Mouse (Mus musculus) ES-Bruce4 (cell line): ENCODE results near the gene Slc35g2. TPM values are rescaled to one million over a fixed set of nuclear protein-coding genes. Genes with fewer than 3 reads are reported as not detected.

Experiments
- H3K27ac ChIP-seq: 2 replicates; pipeline ENCODE4 v1.5.1; 2012; ENCODE audit warnings: low read length, inconsistent platforms; ENCODE audit not compliant: insufficient read depth
- H3K27me3 ChIP-seq: 2 replicates; pipeline ENCODE4 v1.6.1; 2012; ENCODE audit warnings: mild to moderate bottlenecking, low read length, inconsistent platforms; ENCODE audit not compliant: control insufficient read depth, poor library complexity, insufficient read depth, severe bottlenecking
- H3K36me3 ChIP-seq: 2 replicates; pipeline ENCODE4 v1.6.1; 2012; ENCODE audit warnings: inconsistent platforms, mild to moderate bottlenecking, low read length, moderate library complexity; ENCODE audit not compliant: control insufficient read depth, poor library complexity, insufficient read depth, severe bottlenecking
- H3K4me1 ChIP-seq: one replicate; pipeline ENCODE4 v1.8.1; 2011; ENCODE audit warnings: low read length; ENCODE audit not compliant: control insufficient read depth, insufficient read depth
- H3K4me3 ChIP-seq: 2 replicates; pipeline ENCODE4 v1.5.1; 2011; ENCODE audit warnings: low read depth, mild to moderate bottlenecking, low read length
- H3K9ac ChIP-seq: 2 replicates; pipeline ENCODE4 v1.6.1; 2012; ENCODE audit warnings: low read depth, mild to moderate bottlenecking, inconsistent platforms; ENCODE audit not compliant: poor library complexity, severe bottlenecking
- H3K9me3 ChIP-seq: replicated peaks from 2 replicates; pipeline ENCODE4 v1.6.1; 2012; ENCODE audit warnings: mild to moderate bottlenecking, low read length, inconsistent platforms; ENCODE audit not compliant: control insufficient read depth, poor library complexity, insufficient read depth, severe bottlenecking
- CTCF ChIP-seq: IDR thresholded peaks from one replicate; pipeline ENCODE4 v1.8.1; 2011; ENCODE audit warnings: low read depth, low read length
- EP300 ChIP-seq: IDR thresholded peaks from 2 replicates; pipeline ENCODE4 v1.6.1; 2011; ENCODE audit warnings: low read depth, low read length; ENCODE audit not compliant: insufficient read depth
- POLR2A ChIP-seq: IDR thresholded peaks from one replicate; pipeline ENCODE4 v1.8.1; 2011; ENCODE audit warnings: low read length; ENCODE audit not compliant: insufficient read depth
- polyA plus RNA-seq: library from polyadenylated mRNA; stranded (reverse); fragments of >200 nt; gene quantifications from 2 replicates; pipeline ENCODE4 v1.2.4, GENCODE M21; 2011; ENCODE audit warnings: low read depth; ENCODE audit not compliant: missing spikeins, insufficient read depth, insufficient read length

Slc35g2 gene
- 1.9 and 5.2 TPM in 2 replicates for polyA plus RNA-seq

DNA sequence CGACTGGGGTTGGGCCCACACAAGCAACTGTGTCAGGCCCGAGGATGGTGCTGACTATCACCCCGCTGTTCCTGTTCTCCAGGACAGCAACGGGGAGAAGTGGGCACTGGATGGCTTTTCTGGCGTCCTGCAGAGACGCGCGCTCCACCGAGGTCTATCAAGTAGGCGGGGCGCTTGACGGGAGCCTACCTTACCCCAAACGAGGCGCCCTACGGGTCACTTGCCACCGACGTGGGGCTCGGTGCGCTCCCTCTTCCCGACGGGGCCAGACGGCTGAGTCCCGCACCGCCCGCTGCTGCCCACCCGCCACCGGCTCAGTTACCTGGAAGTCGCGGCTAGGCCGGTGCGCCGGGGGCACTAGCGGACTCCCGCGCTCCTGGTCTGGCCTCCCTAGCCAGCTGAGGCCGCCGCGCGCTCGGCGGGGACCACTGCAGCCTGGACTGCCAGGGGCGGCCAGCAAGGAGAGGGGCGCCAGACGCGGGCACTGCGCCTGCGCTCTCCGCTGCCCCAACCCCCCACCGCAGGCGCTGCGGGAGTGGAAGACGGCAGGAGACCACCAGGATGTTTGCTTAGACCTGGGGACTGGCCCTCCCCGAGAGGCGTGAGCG is at the start of gene Slc35g2:
Slc35g2 (minus strand) TSS at position 465 of the 608 bp plus-strand sequence.
- H3K27me3 ChIP-seq: peaks cover 3% of the 10 kb centered on the region; the same call in 1 of the 2 replicates
- no peak for TF ChIP-seq CTCF
- no peak for TF ChIP-seq EP300
- no peak for TF ChIP-seq POLR2A
- H3K27ac ChIP-seq: no peak within 1 kb of the TSS
- H3K4me3 ChIP-seq: peak within 1 kb of the TSS; percentile 85
- H3K36me3 ChIP-seq: no peaks in the 10 kb centered on the region
- no peaks in the 10 kb centered on the region for H3K9me3 ChIP-seq
- H3K4me1 ChIP-seq: no peaks in the 10 kb centered on the region
- peak within 1 kb of the TSS; percentile 51 for H3K9ac ChIP-seq

DNA sequence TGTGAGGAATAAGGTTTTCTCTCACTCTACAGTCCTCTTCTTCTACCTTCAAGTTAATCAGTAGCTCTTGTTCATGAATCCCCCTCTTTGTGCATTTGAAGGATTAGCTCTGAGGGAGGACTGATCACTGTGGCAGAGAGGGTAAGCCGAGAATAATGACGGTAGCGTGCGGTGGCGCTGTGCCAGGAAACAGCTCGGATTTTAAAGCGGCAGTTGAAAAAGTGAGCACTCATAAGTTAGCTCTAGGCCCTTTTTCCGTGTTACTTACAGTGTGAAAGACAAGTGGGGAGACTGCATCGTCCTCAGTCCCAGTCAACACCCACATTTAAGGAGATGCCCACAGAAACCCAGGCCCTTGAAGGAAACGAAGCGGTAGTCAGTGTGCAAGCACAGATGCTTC is 46.1 kb upstream of the Slc35g2 start:
- TF ChIP-seq POLR2A (no peak), CTCF (no peak), EP300 (no peak)
- no peaks in the 10 kb centered on the region for H3K36me3 ChIP-seq
- H3K9me3 ChIP-seq: no peaks in the 10 kb centered on the region
- no peak overlapping the region for H3K4me3 ChIP-seq
- no peak overlapping the region for H3K9ac ChIP-seq
- no peak overlapping the region for H3K27ac ChIP-seq
- H3K4me1 ChIP-seq: no peaks in the 10 kb centered on the region
- no peaks in the 10 kb centered on the region; the same call in 1 of the 2 replicates for H3K27me3 ChIP-seq

DNA sequence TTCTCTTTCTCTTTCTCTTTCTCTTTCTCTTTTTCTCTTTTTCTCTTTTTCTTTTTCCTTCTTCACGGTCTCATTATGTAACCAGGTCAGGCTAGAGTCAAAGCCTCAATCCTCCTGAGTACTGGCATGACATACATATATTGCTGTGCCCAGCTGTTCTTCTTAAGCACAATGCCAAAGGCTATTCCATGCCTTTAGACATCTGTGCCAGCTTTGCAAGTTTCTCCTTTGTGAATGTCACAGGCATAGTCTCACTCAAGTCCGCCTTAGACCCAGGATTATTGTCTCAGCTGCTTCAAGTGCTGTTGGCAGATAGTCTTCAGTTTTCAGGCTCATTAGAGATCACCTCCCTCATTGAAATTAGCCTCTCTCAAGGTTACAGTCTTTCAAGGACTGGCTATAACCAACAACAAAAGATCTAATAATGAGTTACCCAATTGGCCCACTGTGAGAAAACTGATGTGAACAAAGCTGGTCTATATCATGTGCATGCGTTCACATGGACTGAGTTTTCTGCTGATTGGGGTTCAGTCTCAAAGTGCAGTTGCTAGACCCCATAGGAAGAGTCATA is 42.7 kb upstream of the Slc35g2 start:
- TF ChIP-seq CTCF: no peak
- no peak for TF ChIP-seq EP300
- TF ChIP-seq POLR2A: no peak

DNA sequence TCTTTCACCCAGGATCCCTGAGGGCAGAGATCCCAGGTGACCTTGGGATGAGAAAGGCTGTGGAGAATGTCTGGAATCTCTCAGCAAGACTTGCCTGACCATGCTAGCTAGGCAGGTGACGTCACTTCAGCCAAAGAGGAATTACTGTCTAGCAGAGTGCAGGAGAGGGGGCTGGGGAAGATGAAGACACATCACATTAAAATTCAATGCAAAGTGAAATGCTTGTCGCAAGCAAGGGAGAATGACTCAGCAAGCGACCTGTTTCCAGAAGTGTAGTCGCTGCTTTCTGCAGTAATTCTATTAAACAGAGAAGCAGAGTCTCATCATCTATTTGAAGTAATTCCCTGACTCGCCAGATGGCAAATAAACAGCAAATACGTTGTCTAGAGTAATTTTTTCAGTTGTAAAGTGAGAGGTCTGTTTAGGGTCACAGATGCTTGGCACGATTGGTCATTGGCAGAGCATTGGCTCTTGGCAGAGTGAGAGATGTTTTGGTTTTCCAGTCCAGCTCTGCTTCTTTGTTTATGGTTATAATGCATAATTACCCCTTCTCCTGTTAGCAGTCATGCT is 35.2 kb upstream of the Slc35g2 start:
- peaks cover 1% of the 10 kb centered on the region for H3K4me1 ChIP-seq
- no peaks in the 10 kb centered on the region for H3K9me3 ChIP-seq
- H3K27me3 ChIP-seq: no peaks in the 10 kb centered on the region
- H3K27ac ChIP-seq: peak overlapping the region; percentile 78
- H3K9ac ChIP-seq: no peak overlapping the region
- no peaks in the 10 kb centered on the region for H3K36me3 ChIP-seq
- TF ChIP-seq CTCF (no peak), EP300 (peak; percentile 94)
- no peak overlapping the region for H3K4me3 ChIP-seq

More for the DNA sequence above, 42.7 kb upstream of the Slc35g2 start:
- Histone ChIP-seq H3K9ac (no peak overlapping the region), H3K36me3 (no peaks in the 10 kb centered on the region), H3K27me3 (no peaks in the 10 kb centered on the region; the same call in 1 of the 2 replicates), H3K4me3 (no peak overlapping the region), H3K4me1 (no peaks in the 10 kb centered on the region), H3K27ac (no peak overlapping the region), H3K9me3 (no peaks in the 10 kb centered on the region)

DNA sequence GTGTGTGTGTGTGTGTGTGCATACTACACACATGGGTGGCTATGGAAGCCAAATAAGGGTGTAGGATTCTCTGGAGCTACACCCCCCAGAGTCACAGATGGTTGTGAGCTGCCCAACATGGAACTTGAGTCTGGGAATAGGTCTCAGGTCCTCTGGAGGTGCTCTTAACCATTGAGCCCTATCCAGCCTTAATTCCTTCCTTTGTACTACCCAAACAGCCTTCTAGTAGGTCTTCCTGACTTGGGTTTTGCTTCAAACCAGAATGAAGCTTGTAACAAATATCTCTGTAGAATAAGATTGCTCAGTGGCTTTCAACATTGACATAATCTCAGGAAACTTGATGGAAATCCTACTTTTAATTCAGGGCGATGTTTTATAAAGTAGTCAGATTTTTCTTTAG is 34.6 kb upstream of the Slc35g2 start:
- Histone ChIP-seq H3K4me1 (peaks cover 1% of the 10 kb centered on the region), H3K9me3 (no peaks in the 10 kb centered on the region), H3K4me3 (no peak overlapping the region), H3K9ac (no peak overlapping the region), H3K27me3 (no peaks in the 10 kb centered on the region), H3K36me3 (no peaks in the 10 kb centered on the region), H3K27ac (peak overlapping the region; percentile 95)
- TF ChIP-seq POLR2A (no peak), CTCF (no peak), EP300 (no peak)

DNA sequence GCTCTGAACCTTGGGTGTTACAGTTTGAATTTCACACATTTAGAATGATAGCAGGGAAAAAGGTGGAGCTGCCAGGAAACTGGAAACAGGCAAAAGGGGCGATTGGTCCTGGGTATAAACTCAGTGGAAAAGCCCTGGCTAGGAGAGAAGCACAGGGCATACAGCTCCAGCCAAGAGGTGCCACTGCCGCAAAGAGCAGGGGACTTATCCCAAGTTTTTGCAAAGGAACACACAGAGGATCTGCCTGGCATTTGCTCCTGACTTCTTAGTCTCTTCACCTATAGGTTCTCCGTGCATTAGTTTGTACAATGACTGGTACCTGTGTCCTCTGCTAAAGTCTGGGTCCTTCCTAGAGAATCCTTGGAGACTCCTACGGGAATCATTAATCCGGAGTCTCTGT is 32.3 kb upstream of the Slc35g2 start:
- Histone ChIP-seq H3K4me1 (peaks cover 1% of the 10 kb centered on the region), H3K36me3 (no peaks in the 10 kb centered on the region), H3K27ac (no peak overlapping the region), H3K27me3 (no peaks in the 10 kb centered on the region), H3K9ac (no peak overlapping the region), H3K4me3 (no peak overlapping the region), H3K9me3 (no peaks in the 10 kb centered on the region)
- no peak for TF ChIP-seq POLR2A
- no peak for TF ChIP-seq CTCF
- no peak for TF ChIP-seq EP300
